Mouse (Mus musculus) midbrain, postnatal 0 days (tissue): Measurements from ENCODE around the gene Cx3cr1. TPM values are rescaled to one million over a fixed set of nuclear protein-coding genes. Genes with fewer than 3 reads are reported as not detected.

Source experiments
- ATAC-seq: fragments of 200-750 bp; cut with Nextera tagmentation; 2 replicates; pipeline ENCODE4 v1.8.0; 2017; ENCODE audit warnings: moderate number of reproducible peaks, mild to moderate bottlenecking, moderate TSS enrichment, moderate library complexity; ENCODE audit not compliant: low FRiP score
- DNase-seq: peaks from one replicate; pipeline ENCODE4 v3.0.0-alpha.2; 2015; ENCODE audit warnings: low spot score
- H3K27ac ChIP-seq: fragments of 300-500 bp; sonication (generic); 2 replicates; pipeline ENCODE4 v1.5.1; 2014; ENCODE audit warnings: low read depth, mild to moderate bottlenecking, low read length, mixed read lengths
- H3K27me3 ChIP-seq: fragments of 300-500 bp; sonication (generic); 2 replicates; pipeline ENCODE4 v1.6.1; 2014; ENCODE audit warnings: low read length, control low read depth, mixed read lengths; ENCODE audit not compliant: insufficient read depth
- H3K36me3 ChIP-seq: fragments of 300-500 bp; sonication (generic); 2 replicates; pipeline ENCODE4 v1.6.1; 2014; ENCODE audit warnings: low read length, control low read depth, mixed read lengths; ENCODE audit not compliant: insufficient read depth
- H3K4me1 ChIP-seq: fragments of 300-500 bp; sonication (generic); 2 replicates; pipeline ENCODE4 v1.6.1; 2014; ENCODE audit warnings: mild to moderate bottlenecking, control low read depth, antibody characterized with exemption, low read length, mixed read lengths; ENCODE audit not compliant: insufficient read depth
- H3K4me2 ChIP-seq: fragments of 300-500 bp; sonication (generic); 2 replicates; pipeline ENCODE4 v1.6.1; 2014; ENCODE audit warnings: low read depth, mild to moderate bottlenecking, low read length, mixed read lengths; ENCODE audit not compliant: poor library complexity, severe bottlenecking
- H3K4me3 ChIP-seq: fragments of 300-500 bp; sonication (generic); 2 replicates; pipeline ENCODE4 v1.5.1; 2014; ENCODE audit warnings: low read depth, mild to moderate bottlenecking, low read length, moderate library complexity
- H3K9ac ChIP-seq: fragments of 300-500 bp; sonication (generic); replicated peaks from 2 replicates; pipeline ENCODE4 v1.6.1; 2014; ENCODE audit warnings: mild to moderate bottlenecking, low read length, moderate library complexity, mixed read lengths; ENCODE audit not compliant: poor library complexity, severe bottlenecking
- H3K9me3 ChIP-seq: fragments of 300-500 bp; sonication (generic); 2 replicates; pipeline ENCODE4 v1.6.1; 2016; ENCODE audit warnings: low read length, control low read depth
- CTCF ChIP-seq: IDR thresholded peaks from 2 replicates; pipeline ENCODE4 v1.5.1; 2016; ENCODE audit warnings: antibody characterized with exemption, mild to moderate bottlenecking
- WGBS: fragments of 180-500 bp; shearing (Covaris S2); extraction: QIAGEN DNeasy Blood & Tissue Kit; methylation state at CpG from one replicate; pipeline ENCODE4 v1.1.7; 2014; 5-methylcytosine and 5-hydroxymethylcytosine counted together
- polyA plus RNA-seq: library from polyadenylated mRNA; unstranded; fragments of >200 nt; fragmentation: Nextera tagmentation; extraction: Ambion mirVana; gene quantifications from 2 replicates; pipeline ENCODE4 v1.2.1, GENCODE M21; 2015
- total RNA-seq: library from RNA; depleted of rRNA; stranded (reverse); fragments of >200 nt; gene quantifications from 2 replicates; pipeline ENCODE4 v1.2.3, GENCODE M21; 2014; rRNA removed

Cx3cr1 gene
- total RNA-seq (12.6 and 19.3 TPM in 2 replicates), polyA plus RNA-seq (6.8 and 9.0 TPM in 2 replicates)

GRCm38 (mm10) chr9:120069779-120070178 is at the start of gene Cx3cr1:
Gene Cx3cr1, minus strand, starts transcription at chr9:120069879.
- H3K36me3 ChIP-seq = no peaks in the 10 kb centered on the region
- H3K4me3 ChIP-seq = no peak within 1 kb of the TSS
- H3K4me1 ChIP-seq = no peaks in the 10 kb centered on the region
- no peaks in the 10 kb centered on the region for H3K9me3 ChIP-seq
- TF ChIP-seq CTCF = no peak
- ATAC-seq (no peak), DNase-seq (no peak)
- H3K27me3 ChIP-seq = no peaks in the 10 kb centered on the region
- 83% methylated on average over 11 of the region's 11 CpGs for WGBS
- H3K27ac ChIP-seq = no peak within 1 kb of the TSS
- H3K4me2 ChIP-seq = no peak within 1 kb of the TSS
- H3K9ac ChIP-seq = no peak within 1 kb of the TSS

- Histone ChIP-seq H3K4me2 (no peak overlapping the region), H3K27me3 (no peaks in the 10 kb centered on the region), H3K4me1 (no peaks in the 10 kb centered on the region), H3K9ac (no peak overlapping the region), H3K36me3 (peaks cover 42% of the 10 kb centered on the region), H3K27ac (no peak overlapping the region), H3K9me3 (no peaks in the 10 kb centered on the region), H3K4me3 (no peak overlapping the region)
- no peak for TF ChIP-seq CTCF
- 93% methylated on average over 4 of the region's 4 CpGs for WGBS
- ATAC-seq (no peak), DNase-seq (no peak)
These were observed 48.5 kb upstream of the Cx3cr1 start for GRCm38 (mm10) chr9:120118212-120118611.

GRCm38 (mm10) chr9:120116184-120116624 is 46.5 kb upstream of the Cx3cr1 start:
- Histone ChIP-seq H3K27ac (no peak overlapping the region), H3K27me3 (no peaks in the 10 kb centered on the region), H3K4me3 (no peak overlapping the region), H3K4me2 (no peak overlapping the region), H3K4me1 (peaks cover 3% of the 10 kb centered on the region; the same call in 1 of the 2 replicates), H3K36me3 (peaks cover 36% of the 10 kb centered on the region), H3K9ac (no peak overlapping the region), H3K9me3 (no peaks in the 10 kb centered on the region)
- no peak for TF ChIP-seq CTCF
- DNase-seq = no peak
- no peak for ATAC-seq
- WGBS = 87% methylated on average over 8 of the region's 8 CpGs

- Histone ChIP-seq H3K9me3 (no peaks in the 10 kb centered on the region), H3K27me3 (no peaks in the 10 kb centered on the region), H3K27ac (no peak overlapping the region), H3K4me2 (no peak overlapping the region), H3K4me3 (no peak overlapping the region), H3K4me1 (peaks cover 4% of the 10 kb centered on the region; the same call in 1 of the 2 replicates), H3K36me3 (peaks cover 31% of the 10 kb centered on the region), H3K9ac (no peak overlapping the region)
- no peak for TF ChIP-seq CTCF
- no peak for DNase-seq
- 85% methylated on average over 5 of the region's 5 CpGs for WGBS
- no peak for ATAC-seq
These were observed 45.9 kb upstream of the Cx3cr1 start for GRCm38 (mm10) chr9:120115580-120115979.

GRCm38 (mm10) chr9:120114789-120115151 is 45.1 kb upstream of the Cx3cr1 start:
- H3K9me3 ChIP-seq = no peaks in the 10 kb centered on the region
- H3K36me3 ChIP-seq = peaks cover 23% of the 10 kb centered on the region
- no peak overlapping the region for H3K27ac ChIP-seq
- 93% methylated on average over 2 of the region's 2 CpGs for WGBS
- no peak overlapping the region for H3K4me2 ChIP-seq
- H3K4me1 ChIP-seq = peaks cover 4% of the 10 kb centered on the region; the same call in 1 of the 2 replicates
- H3K9ac ChIP-seq = no peak overlapping the region
- no peak for TF ChIP-seq CTCF
- DNase-seq (no peak), ATAC-seq (no peak)
- H3K4me3 ChIP-seq = no peak overlapping the region
- H3K27me3 ChIP-seq = no peaks in the 10 kb centered on the region

- H3K4me1 ChIP-seq = peaks cover 4% of the 10 kb centered on the region; the same call in 1 of the 2 replicates
- no peak overlapping the region for H3K4me2 ChIP-seq
- H3K27ac ChIP-seq = no peak overlapping the region
- H3K4me3 ChIP-seq = no peak overlapping the region
- H3K9me3 ChIP-seq = no peaks in the 10 kb centered on the region
- H3K9ac ChIP-seq = no peak overlapping the region
- peaks cover 18% of the 10 kb centered on the region for H3K36me3 ChIP-seq
- TF ChIP-seq CTCF = no peak
- ATAC-seq (no peak), DNase-seq (no peak)
- 84% methylated on average over 17 of the region's 17 CpGs for WGBS
- no peaks in the 10 kb centered on the region for H3K27me3 ChIP-seq
These were observed 44.5 kb upstream of the Cx3cr1 start for GRCm38 (mm10) chr9:120114051-120114788.
